Mouse (Mus musculus) lung, postnatal 10 days (tissue): ENCODE results near the gene Dapk2.

Experiments
- DNase-seq: peaks from one replicate; pipeline ENCODE4 v3.0.0; 2021

Dapk2 gene

DNA sequence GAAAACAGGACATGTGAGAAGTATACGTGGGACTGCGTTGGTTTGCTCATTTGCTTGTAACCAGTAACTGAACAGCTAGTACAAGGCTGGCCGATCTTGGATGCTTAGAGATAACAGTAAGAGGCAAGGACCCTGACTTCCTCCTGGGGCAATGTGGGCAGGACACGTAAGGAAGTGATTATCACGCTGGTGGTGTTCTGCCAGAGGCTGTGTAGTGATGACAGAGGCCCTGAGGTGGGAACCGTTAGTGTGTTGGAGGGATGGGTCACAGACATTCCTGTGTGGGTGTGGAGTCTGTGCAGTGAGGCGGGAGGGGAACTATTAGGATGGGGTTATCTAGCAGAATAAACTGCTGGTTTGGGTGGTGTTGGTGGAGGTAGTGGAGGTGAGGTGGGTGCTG is 81.2 kb downstream of the Dapk2 start:
- DNase-seq, result no peak

- DNase-seq, result peak; percentile 47
Observed at GRCm38 (mm10) chr9:66239691-66240090, 81.7 kb downstream of the Dapk2 start.

- DNase-seq, result peak; percentile 42
Observed at GRCm38 (mm10) chr9:66240493-66240892, 82.5 kb downstream of the Dapk2 start.

DNA sequence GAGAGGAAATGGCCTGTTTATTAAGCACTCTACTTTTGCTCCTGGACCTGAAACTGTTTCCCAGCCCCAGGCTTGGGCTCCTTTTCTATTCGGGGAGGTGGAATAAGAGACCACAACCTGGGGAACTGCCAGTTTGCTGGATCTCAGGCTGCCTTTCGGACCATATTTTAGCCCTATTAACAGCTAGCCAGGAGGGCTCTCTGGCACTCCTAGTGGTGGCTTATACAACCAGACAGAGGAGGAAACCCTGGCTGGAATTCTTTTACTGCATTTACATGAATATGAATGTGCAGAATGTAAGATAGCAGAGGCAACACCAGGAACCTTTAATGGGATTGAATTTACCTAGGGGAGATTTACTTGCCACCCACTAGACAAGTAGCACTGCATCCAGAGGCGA is 83.0 kb downstream of the Dapk2 start:
- peak; percentile 46 for DNase-seq

DNA sequence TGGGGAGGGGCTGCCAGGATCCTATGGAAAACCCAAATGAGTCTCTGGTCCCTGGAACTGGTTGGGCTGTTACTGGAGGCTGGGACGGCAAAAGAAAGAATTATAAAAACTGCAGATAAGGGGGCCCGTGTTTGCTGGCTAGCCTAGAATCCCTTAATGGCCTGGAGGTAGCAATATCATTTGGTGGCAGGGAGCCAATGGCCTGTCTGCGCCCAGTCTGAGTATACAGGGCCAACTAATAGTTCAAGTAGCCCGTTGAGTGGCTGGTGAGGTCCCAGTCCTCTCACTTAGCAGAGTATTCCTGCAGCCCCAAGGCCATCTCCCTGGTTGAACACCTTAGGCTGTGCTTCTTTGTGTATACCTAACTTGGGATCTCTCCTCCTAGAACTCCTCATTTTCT is 83.7 kb downstream of the Dapk2 start:
- no peak for DNase-seq

GRCm38 (mm10) chr9:66243240-66243639 is 85.2 kb downstream of the Dapk2 start:
- DNase-seq, result peak; percentile 21

- no peak for DNase-seq
Observed at GRCm38 (mm10) chr9:66244079-66244478, 86.1 kb downstream of the Dapk2 start.

DNA sequence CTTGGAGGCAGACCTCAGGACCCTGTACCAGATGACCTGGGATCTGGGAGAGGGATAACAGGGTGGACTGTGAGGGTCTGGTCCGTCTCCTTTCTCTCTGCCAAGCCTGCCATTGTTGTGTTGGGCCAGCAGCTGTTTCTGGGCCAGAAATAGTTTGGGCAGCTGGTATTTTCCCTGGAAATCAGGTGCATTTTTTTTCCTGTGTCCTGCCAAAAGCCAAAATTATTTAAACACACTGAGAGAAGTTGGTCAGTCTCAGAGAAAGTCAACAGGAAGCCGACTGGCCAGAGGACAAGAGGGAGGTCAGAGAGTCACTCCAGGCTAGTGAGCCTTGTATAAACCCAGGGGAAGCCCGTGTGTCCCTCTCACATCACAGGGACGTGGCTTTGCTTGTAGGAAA is 87.7 kb downstream of the Dapk2 start:
- DNase-seq, result peak; percentile 30

GRCm38 (mm10) chr9:66249281-66249680 is 91.3 kb downstream of the Dapk2 start:
- peak; percentile 58 for DNase-seq

- DNase-seq, result no peak
Observed at GRCm38 (mm10) chr9:66251159-66251691, 93.2 kb downstream of the Dapk2 start.

DNA sequence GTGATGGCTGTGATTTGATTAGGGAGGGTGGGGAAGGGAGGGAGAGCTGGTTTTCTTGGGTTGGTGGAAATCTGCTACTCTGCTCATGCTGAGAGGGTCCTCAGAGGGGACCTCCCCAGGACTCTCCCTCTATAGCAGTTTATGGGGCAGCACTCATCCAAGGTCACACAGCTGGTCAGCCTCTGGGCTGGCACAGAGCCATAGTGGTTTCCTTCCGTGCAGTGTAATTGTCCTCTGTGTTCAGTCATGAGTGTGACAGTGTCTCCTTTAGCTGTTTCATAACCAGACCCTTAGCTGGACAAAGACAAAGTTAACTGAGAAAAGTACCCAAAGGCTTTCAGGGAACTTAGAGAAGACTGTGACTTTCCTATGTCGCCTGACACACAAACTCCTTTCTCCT is 103.7 kb downstream of the Dapk2 start:
- no peak for DNase-seq

DNA sequence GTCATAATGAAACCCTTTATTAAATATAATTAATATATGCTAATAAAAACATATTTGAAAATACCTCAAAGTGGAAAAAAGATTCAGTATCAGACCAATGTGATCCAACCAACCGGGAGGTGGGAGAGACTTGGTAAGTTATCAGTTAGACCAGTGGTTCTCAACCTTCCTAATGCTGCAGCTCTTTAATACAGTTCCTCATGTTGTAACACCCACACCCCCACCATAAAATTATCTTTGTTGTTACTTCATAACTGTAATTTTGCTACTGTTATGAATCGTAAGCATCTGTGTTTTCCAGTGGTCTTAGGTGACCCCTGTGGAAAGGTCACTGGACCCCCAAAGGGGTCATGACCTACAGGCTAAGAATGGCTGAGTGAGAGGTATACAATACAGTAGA is 105.7 kb downstream of the Dapk2 start:
- DNase-seq, result no peak

GRCm38 (mm10) chr9:66265645-66266044 is 107.6 kb downstream of the Dapk2 start:
- DNase-seq, result no peak

GRCm38 (mm10) chr9:66266237-66267170 is 108.5 kb downstream of the Dapk2 start:
- DNase-seq, result no peak

DNA sequence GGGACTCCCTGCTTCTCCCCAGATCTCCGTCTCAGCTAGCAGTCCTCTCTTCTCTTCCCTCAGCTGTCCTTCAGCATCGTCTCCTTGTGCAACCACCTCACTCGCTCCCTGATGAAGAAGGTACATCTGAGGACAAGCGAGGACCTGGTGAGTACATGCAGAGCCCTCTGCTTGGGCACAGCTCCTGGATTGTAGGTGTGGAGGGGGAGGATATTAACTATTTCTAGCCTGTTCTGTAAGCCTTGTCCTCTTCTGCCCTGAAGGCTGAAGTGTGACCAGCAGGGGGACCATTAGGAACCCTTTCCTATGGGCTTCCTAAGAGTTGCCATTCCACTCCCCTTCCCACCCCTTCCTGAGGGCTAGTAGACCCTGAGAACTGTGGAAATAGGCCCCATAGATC is 110.8 kb downstream of the Dapk2 start:
- DNase-seq, result no peak

DNA sequence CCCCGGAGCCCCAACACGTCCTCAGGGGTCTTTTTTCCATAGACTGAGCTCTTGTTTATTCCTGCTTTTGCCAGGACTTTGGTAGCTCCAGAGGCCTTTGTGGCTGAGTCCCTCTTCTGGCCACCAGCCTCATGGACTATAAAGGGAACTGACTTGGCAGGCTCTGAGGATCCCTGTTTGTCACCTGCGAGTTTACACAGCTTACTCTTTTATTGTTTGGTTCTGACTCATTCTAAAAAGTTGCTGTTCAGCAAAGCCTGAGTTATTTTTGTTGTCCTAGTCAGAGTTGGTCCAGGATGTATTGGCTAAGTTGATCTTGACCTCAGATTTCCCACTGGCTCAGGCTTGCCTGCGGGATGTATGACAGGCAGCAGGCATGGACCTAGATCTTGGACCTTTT is 112.0 kb downstream of the Dapk2 start:
- no peak for DNase-seq

- DNase-seq, result no peak
Observed at GRCm38 (mm10) chr9:66271726-66272125, 113.7 kb downstream of the Dapk2 start.

DNA sequence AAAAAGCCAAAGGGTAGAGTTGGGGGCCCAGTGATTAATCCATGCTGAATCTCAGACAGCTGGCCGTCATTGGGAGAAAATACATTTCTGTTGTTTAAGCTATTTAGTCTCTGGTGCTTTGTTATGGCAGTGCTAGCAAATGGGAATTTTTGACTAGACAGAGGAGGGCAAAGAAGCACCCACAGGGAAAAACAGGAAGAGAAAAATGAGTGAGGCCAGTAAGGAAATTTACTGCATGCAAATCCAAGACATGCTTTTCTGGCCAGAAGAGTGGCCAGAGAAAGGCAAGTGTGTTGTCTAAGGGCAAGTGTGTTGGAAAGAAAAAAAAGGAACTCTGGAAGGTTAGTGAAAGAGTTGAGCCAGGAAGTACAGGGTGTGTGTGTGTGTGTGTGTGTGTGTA is 115.6 kb downstream of the Dapk2 start:
- no peak for DNase-seq

DNA sequence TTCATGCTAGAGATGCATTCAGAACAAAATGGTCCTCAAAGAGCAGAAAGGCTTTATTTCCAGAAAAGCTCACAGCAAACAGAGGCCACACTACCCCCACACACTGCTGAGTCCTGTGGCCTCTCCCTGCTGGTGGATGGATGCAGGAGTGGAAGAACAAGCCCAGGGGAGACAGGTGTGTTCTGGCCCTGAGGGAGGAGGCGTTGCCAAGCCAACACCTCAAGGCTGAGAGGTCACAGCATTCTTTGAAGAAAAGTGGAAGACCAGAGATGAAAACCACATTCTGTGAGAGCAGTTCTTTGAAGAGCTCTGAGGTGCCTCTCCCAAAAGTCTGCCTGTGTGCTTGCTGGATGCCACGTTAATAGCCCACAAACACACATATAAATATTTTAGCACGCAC is 116.6 kb downstream of the Dapk2 start:
- no peak for DNase-seq

- peak; percentile 60 for DNase-seq
Observed at GRCm38 (mm10) chr9:66275267-66275991, 117.4 kb downstream of the Dapk2 start.

DNA sequence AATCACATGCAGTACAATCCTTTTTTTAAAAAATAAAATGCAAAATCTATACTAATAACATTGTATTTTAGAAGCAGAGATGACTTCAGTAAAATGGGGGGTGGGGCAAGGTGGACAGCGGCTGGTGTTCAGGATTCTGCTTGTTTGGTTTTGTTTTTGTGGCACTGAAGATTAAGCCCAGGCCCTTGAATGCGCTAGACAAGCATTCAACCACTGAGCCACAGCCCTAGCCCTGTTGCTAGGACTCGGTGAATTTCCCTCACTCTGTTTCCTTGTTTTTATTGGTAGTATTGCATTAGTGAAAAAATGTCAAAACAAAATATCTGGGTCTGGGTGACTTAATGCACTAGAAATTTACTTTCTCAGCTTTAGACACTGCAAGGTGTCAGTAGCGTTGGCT is 118.0 kb downstream of the Dapk2 start:
- DNase-seq, result no peak

- peak; percentile 65 for DNase-seq
Observed at GRCm38 (mm10) chr9:66276697-66277385, 118.8 kb downstream of the Dapk2 start.

- DNase-seq, result no peak
Observed at GRCm38 (mm10) chr9:66279647-66280046, 121.6 kb downstream of the Dapk2 start.
